Mouse (Mus musculus): Measurements from ENCODE around the gene Purb.

The Purb gene

DNA sequence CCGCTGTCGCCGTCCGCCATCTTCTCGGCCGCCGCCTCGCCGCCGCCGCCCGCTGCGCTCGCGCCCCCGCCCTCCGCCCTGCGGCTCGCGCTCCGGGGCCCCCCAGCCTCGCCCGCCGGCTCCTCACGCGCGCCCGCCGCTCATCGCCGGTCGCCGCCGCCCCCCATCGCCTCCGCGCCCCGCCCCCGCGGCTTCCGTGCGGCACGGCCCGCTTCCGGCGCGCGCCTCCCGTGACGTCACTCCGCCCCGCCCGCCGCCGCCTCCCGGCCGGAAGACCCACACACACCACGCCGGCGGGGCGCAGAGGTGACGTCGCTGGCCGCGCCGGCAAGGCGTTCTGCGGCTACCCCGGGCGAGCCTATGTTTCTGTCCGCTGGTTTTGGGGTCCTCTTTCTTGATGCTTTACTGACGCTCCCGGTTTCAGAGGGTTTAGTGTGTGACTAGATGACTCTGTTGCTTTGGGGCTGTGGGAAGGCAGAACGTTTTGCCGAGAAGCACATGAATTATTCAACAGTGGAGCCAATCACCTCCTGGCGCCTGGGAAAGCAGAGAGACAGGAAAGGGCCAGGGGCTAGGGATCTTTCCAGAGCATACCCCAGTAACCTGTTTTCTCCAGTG lies at the start of gene Purb:
TSS of gene Purb (minus strand) at position 51 of the 618 bp plus-strand sequence.
- peak; percentile 93 for DNase-seq

DNA sequence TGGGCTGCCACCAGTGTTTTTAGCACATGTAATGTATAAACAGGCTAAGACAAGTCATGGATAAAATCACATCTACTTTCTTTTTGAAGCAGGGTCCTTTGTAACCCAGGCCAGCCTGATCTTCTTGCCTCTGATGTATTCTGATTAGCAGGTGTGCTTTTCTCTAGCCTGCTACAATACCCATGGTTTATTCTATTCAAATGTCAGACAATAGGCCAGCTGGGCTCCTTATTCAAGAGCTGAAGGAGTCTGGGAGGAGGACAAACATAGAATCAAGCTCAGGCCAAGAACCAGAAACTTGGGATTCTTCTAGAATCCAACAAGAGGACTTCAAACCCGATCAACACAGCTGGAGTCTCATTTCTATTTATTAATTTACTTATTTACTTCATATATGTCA lies 49.5 kb upstream of the Purb start:
- no peak for DNase-seq

DNA sequence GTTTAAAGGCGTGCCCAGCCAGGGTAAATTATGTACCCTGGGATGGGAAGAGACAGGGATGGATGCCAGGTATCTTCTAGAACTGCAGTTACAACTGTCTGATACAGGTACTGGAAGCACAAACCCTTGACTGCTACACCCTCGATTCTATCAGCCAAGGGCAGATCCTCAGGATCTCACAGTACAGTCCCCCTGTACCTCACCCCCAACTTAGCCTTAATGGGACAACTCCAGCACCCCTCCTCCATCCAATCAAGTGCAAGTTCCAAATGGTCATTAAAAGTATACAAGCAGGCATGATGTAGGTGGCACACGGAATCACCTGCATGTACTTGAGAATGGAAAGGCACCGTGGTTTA lies 49.1 kb upstream of the Purb start:
- no peak for DNase-seq

DNA sequence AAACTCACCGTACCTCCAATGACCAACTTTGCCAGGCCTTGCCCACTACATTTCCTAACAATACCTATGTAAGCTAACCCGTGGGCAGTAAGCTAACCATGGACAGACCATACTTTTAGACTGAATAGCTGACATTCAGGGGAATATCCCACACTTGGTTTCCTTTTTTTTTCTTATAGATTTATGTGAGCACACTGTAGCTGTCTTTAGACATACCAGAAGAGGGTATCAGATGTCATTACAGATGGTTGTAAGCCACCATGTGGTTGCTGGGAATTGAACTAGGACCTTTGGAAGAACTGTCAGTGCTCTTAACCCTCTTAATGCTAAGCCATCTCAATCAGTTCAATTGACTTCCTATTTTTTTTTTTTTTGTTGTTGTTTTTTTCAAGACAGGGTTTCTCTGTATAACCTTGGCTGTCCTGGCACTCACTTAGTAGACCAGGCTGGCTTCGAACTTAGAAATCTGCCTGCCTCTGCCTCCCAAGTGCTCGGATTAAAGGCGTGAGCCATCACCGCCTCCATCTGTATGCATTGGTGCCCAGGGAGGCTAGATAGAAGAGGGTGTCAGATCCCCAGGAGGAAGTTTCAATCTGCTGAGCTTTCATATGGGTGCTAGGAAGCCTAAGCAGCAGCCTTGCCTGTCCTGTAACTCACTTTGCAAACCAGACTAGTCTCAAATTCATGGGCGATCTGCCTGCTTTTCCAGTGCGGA lies 48.6 kb upstream of the Purb start:
- no peak for DNase-seq

DNA sequence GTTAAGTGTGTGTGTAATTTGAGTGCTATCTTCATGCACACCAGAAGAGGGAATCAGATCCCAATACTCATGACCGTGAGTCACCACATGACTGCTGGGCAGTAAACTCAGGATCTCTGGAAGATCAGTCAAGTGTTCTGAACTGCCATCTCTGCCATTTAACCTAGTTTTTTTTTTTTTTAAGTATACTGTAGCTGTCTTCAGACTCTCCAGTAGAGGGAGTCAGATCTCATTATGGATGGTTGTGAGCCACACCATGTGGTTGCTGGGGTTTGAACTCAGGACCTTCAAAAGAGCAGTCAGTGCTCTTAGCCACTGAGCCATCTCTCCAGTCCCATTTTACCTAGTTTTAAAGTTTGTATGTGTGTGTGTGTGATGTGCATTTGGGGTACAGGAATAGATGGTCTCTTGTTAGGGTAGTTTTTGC lies 48.0 kb upstream of the Purb start:
- no peak for DNase-seq

GRCm38 (mm10) chr11:6522782-6523525 lies 47.2 kb upstream of the Purb start:
- peak; percentile 43 for DNase-seq

DNA sequence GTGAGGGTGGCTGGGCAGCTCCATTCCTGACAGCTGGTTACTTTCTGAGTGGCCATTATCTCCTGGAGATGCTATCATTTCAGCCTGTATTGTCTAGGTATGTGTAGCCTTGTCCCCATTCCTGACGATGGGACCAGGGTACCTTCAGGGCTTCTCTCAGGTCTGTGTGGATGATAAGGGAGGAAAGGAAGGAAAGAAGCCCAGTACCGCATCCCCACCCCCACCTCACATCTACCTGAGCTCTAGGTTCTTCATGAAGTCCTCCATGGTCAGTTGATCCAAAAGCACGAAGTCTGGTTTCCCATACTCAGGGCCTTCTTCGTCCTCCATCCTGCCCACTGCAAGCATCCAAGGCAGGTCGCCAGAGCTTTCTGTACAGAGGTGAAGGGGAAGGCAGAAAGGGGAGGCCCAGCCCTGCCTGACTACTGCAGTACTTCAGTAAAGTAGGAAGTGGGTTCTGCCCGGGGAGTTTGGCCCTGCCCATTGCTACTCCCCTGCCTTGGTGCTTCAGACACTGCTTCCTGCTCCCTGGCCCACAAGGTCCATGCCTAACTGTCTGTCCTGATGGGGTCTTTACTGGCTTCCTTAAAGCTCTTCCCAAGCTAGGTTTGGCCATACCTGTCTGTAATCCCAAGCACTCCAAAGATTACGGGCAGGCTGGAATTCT lies 44.9 kb upstream of the Purb start, which contains the start of gene Myo1g:
TSS of gene Myo1g (minus strand) at position 459 of the 667 bp plus-strand sequence.
- peak; percentile 78 for DNase-seq

- peak; percentile 47 for DNase-seq
Measured at GRCm38 (mm10) chr11:6519491-6520033, 43.8 kb upstream of the Purb start.

- no peak for DNase-seq
Measured at GRCm38 (mm10) chr11:6514837-6515236, 39.1 kb upstream of the Purb start.

- peak; percentile 18 for DNase-seq
Measured at GRCm38 (mm10) chr11:6508269-6508876, 32.7 kb upstream of the Purb start.

DNA sequence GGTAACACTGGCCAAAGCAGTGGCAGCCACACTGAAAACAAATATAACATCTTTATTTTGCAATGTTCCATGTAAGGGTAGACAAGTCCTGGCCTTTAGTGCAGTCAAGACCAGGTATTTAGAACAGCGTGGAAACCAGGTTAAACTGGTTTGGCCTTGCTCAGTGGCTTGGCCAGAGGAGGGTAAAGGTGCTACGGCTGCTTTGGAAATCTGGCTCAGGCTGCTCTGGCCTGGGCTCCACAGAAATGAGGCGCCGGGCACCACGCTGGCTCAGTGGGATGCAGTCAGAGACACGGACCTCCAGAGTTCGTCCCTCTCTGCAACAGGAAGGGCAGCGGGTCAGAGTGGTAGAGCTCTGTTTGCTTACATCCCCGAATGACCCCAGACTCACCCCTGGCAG lies 30.8 kb upstream of the Purb start:
- peak; percentile 16 for DNase-seq

GRCm38 (mm10) chr11:6504689-6505088 lies 29.0 kb upstream of the Purb start:
- DNase-seq = peak; percentile 72

- no peak for DNase-seq
Measured at GRCm38 (mm10) chr11:6504226-6504625, 28.5 kb upstream of the Purb start.

DNA sequence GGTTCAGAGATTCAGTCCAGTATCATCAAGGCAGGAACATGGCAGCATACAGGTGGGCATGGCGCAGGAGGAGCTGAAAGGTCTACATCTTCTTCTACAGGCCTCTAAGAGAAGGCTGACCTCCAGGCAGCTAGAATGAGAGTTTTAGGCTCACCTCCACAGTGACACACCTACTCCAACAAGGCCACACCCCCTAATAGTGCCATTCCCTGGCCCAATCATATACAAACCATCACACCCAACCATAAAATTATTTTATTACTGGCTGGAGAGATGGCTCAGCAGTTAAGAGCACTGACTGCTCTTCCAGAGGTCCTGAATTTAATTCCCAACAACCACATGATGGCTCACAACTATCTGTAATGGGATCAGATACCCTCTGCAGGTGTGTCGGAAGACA lies 26.8 kb upstream of the Purb start:
- no peak for DNase-seq

DNA sequence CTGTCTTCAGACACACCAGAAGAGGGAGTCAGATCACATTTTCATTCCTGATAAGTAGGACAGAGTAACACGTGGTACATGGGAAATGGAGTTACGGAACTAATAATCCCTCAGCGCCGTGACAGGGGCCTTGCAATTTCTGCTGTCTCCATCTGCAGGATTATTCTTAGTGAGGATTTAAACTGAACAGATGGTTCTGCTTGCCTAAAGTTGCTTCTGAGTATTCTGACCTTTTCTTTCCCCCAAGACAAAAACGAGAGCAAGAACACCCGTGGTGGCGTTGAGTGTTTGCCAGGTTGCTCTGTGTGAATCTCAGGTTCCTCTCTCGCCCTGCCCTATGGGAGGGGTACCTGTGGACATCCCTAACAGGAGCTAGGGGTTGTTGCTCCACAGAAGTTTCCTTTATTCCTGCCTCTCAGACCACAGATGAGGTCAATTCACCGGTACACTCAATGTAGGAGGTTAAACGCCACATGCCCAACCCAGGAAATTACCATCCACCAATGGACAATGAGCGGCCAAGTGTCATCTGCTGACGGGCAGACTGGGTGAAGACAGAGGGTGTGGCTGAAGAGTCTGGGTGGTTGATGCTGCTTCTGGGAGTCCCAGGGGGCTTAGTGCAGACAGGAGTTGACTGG lies 21.7 kb upstream of the Purb start:
- no peak for DNase-seq

DNA sequence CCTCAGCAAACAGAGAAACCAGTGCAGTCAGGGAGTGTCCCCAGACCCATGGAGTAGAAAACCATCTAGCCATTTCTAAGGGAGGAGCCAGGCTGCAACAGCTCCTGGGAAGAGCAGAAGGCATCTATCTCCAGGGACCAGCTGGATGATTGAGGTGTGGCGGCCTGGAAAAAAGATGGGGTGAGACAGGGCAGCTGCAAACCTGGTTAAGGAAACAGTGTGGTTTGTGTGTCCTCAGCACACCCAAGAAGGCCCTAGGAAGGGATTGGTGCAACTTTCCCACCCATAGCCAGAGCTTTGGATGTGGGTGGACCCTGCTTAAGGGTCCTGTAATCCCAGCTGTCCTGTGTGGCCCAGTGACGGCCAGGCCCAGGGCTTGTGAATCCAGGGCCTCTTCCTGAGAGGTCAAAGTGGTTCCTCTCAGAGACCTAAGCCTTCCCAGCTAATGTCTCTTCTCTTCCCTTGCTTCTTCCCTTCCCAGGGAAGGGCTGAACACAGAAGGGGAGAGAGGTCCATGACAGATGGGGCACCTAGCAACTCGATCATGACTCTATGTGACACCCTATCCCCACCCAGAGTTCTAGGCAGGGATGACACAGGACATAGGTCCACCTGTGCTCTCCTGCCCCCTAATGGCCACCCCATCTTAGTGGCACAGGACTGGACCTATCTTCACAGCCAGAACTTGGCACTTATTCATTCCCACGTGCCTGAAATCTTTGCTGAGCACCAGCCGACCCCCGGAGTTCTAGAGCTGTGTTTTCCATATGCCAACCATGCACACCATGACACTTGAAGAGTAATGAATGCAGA lies 14.2 kb upstream of the Purb start:
- DNase-seq = peak; percentile 74

DNA sequence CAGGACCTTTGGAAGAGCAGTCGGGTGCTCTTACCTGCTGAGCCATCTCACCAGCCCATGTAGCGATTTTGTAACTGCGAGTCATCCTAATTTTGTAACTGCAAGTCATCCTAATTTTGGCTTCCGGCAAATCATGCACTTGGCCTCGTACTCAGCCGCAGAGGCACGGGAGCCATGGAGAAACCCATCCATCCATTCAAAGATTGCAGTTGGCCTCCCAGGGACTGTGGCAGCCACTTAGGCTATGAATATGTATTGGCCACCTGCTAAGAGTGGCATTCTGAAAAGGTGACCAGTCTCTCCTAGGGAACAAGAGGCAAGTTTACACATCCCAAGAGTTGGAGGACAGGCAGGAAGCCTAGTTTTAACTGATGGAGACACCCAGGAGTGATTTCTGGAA lies 13.5 kb upstream of the Purb start:
- DNase-seq = no peak

GRCm38 (mm10) chr11:6488041-6488684 lies 12.4 kb upstream of the Purb start:
- DNase-seq = no peak

DNA sequence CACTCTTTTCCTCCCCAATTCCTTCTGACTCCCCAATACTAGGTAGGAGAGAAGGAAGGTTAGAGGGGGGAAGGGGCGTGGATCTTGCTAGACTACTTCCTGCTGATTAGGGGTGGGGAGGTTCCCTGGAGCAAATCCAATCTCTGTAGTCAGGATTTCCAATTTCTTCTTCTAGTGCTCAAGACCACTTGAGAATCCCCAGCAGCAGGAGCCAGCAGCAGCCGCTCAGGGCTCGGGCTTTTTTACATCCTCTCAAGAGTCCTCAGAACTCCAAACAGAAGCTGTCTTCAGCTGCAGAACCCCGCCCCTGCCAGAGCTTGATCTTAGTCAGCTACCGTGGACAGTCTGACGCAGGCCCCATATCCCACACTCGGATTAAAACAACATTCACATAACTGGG lies 11.8 kb upstream of the Purb start:
- DNase-seq = peak; percentile 37

DNA sequence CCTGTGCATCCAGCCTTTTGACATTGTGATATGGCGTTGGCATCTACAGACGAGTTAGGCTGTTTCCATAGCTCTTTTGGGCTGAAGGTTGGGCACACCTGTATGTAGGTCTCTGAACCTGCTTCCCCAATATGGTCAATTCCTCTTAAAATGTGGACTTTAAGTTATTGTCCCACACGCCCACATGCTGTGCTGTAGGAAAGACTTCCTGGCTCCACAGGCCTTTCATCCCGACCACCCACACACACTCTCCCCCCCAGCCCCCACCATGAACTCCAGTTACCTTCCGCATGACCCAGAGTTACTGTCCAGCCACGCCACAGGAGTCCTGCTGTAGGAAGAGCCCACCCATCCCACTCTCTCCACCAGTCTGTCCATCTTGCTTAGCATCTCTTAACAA lies 11.2 kb upstream of the Purb start:
- no peak for DNase-seq

Measured in lung, postnatal 36 days (tissue).